Mouse (Mus musculus): Measurements from ENCODE around the gene Fes.

GRCm38 (mm10) chr7:80387033-80387632 lies 613 bp downstream of the Fes start:
- TF ChIP-seq CTCF (IDR thresholded peaks at IDR 0.05; ENCODE audit: low read depth, low read length), result no peak
- TF ChIP-seq GATA1 (IDR thresholded peaks at IDR 0.05; ENCODE audit: borderline replicate concordance, low read length), result no peak
- TF ChIP-seq TAL1 (conservative IDR thresholded peaks at IDR 0.05; ENCODE audit: low read depth, low read length), result no peak
- TF ChIP-seq POLR2AphosphoS5 (IDR thresholded peaks at IDR 0.05; ENCODE audit: insufficient replicate concordance, low read depth, low read length), result no peak
- no peak for TF ChIP-seq GATA2 (IDR thresholded peaks at IDR 0.05; ENCODE audit: borderline replicate concordance, low read depth, low read length)
